Mouse (Mus musculus) frontal cortex, adult (tissue): ENCODE results near the gene A930018P22Rik.
A peak's percentile ranks its signal among the peaks of the same experiment; 100 is the strongest.

ENCODE experiments used
- ATAC-seq: cut with Nextera tagmentation; 2 replicates; pipeline ENCODE4 v1.9.2; 2017; ENCODE audit warnings: mild to moderate bottlenecking, moderate library complexity, mixed read lengths; ENCODE audit not compliant: low TSS enrichment

Gene A930018P22Rik

GRCm38 (mm10) chr2:104157831-104158230 lies 35.3 kb downstream of the A930018P22Rik start:
- peak; percentile 48 for ATAC-seq

DNA sequence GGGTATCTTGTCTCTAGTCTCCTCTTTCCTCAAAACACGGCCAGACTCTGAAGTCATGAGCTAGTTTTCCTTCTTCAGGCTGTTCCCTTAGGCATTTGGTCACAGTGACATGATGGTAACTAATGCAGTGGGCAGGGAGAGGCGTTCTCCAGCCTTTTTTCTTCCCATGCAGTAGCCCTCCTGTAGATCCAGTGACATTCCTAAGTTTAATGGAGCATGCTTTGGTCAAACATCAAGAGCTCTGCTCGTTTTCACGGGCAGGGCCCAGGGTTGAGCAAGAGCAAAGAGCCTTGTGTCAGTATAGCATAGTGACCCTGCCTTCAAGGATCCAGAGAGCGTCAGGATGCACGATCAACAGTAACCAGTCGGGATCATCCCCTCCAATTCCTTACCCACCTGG lies 40.8 kb downstream of the A930018P22Rik start:
- ATAC-seq: no peak

- ATAC-seq: 0 out of 2 replicates have a peak, but pooled peaks have one; percentile 31
Measured at GRCm38 (mm10) chr2:104163978-104164487, 41.5 kb downstream of the A930018P22Rik start.

GRCm38 (mm10) chr2:104165631-104166030 lies 43.1 kb downstream of the A930018P22Rik start:
- no peak for ATAC-seq

GRCm38 (mm10) chr2:104167765-104168164 lies 45.2 kb downstream of the A930018P22Rik start:
- no peak for ATAC-seq

DNA sequence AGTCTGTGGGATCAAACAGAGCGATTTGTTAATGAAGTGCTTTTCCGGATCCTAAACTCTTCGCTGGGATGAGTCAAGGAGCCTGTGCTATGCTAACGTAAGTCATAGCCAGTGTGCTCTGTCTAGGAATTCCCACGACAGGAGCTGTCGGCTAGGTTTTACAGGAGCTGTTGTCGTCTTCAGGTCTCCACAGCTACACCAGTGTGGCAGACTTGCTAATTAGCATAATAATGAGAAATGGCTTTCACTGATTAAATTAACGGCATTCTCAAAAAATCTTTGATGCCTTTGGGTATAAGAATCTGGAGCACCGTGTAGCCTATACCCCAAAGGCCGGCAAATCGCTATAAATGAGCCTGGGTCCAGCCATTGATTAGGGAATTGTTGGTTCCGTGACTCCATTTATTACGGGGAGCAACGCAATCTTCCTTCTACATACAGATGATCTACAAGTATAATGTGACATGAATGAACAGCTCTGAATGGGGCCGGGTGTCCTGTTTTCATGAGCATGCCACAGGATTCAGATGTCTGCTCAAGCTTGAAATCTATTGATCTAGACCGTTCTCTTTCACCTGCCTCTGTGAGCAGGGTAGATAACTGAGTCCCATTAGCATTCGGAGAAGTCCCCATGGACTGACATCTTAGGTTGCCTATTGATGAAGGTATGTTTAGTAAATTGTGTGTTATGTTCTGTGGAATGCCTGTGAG lies 45.8 kb downstream of the A930018P22Rik start:
- no peak for ATAC-seq

DNA sequence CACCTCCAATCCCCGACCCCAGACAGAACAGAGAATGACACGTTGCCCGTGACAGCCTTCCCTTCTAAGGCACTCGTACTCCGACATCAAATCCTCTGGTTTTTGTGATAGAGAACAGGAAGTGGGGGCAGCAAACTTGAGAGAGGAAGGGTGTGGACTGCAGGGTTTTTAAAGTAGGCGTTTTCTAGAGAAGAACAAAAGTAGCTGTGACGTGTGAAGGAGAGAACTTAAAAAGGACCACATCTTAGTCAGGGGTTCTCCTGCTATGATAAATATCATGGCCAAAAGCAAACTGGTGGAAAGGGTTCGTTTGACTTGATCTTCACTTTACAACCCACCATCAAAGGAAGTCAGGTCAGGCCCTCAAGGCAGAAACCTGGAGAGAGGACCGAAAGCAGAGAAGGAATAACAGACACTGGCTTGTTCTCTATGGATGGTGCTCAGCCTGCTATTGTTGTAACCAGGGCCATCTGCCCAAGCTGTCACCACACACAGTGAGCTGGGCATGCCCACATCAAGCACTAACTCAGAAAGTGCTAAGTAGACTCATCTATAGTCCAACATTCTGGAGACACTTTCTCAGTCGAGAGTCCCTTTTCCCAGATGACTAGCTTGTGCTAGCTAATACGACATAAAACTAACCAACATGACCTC lies 50.3 kb downstream of the A930018P22Rik start:
- peak; percentile 70 for ATAC-seq

GRCm38 (mm10) chr2:104173431-104173830 lies 50.9 kb downstream of the A930018P22Rik start:
- no peak for ATAC-seq
